Mouse (Mus musculus): ENCODE measurements at regions not wholly inside any gene's neighbourhood (a gene's known extent, or its start where the extent isn't known, plus 50 kb on each side); places are given as distances from the start of the nearest gene placed in this dataset.

DNA sequence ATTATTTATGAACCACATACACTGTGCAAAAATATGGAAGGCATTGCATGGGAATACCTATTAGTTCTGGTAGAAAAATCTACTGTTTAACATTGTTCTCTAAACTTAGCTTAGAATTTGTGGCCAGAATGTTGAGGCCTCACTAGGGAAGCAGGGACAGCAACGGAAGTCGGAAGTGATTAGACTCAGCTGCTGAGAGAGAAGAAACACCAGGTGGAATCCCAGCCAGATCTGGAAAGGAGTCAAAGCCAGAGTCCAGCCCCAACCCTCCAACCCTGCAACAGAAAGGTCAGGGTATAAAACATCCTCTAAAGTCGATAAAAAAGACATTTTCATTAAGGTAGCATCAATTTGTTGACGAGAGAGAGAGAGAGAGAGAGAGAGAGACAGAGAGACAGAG, 258.9 kb downstream of the Pou4f1 start:
- Histone ChIP-seq H3K36me3 (ENCODE audit: control insufficient read depth, insufficient read depth, low read length) (no peaks in the 10 kb centered on the region), H3K27ac (ENCODE audit: insufficient read depth, low read depth, low read length) (no peak overlapping the region), H3K27me3 (ENCODE audit: control insufficient read depth, insufficient read depth, low read length) (no peaks in the 10 kb centered on the region), H3K4me1 (ENCODE audit: control insufficient read depth, insufficient read depth, insufficient read length, low read length) (no peaks in the 10 kb centered on the region), H3K4me3 (ENCODE audit: low read depth, low read length) (no peak overlapping the region)
- TF ChIP-seq POLR2A (IDR thresholded peaks at IDR 0.05; ENCODE audit: low read depth, low read length) = no peak
- TF ChIP-seq CTCF (IDR thresholded peaks at IDR 0.05; ENCODE audit: extremely low read depth, insufficient read length, insufficient replicate concordance, low read depth, low read length) = no peak
- WGBS = 56% methylated on average over 4 of the region's 4 CpGs

- Histone ChIP-seq H3K27ac (ENCODE audit: insufficient read depth, low read depth, low read length) (no peak overlapping the region), H3K4me3 (ENCODE audit: low read depth, low read length) (no peak overlapping the region), H3K4me1 (ENCODE audit: control insufficient read depth, insufficient read depth, insufficient read length, low read length) (no peaks in the 10 kb centered on the region), H3K36me3 (ENCODE audit: control insufficient read depth, insufficient read depth, low read length) (no peaks in the 10 kb centered on the region), H3K27me3 (ENCODE audit: control insufficient read depth, insufficient read depth, low read length) (no peaks in the 10 kb centered on the region)
- 75% methylated on average over 7 of the region's 7 CpGs for WGBS
- no peak for TF ChIP-seq POLR2A (IDR thresholded peaks at IDR 0.05; ENCODE audit: low read depth, low read length)
- no peak for TF ChIP-seq CTCF (IDR thresholded peaks at IDR 0.05; ENCODE audit: extremely low read depth, insufficient read length, insufficient replicate concordance, low read depth, low read length)
Measured at GRCm38 (mm10) chr14:104208040-104208816, 259.6 kb downstream of the Pou4f1 start.

DNA sequence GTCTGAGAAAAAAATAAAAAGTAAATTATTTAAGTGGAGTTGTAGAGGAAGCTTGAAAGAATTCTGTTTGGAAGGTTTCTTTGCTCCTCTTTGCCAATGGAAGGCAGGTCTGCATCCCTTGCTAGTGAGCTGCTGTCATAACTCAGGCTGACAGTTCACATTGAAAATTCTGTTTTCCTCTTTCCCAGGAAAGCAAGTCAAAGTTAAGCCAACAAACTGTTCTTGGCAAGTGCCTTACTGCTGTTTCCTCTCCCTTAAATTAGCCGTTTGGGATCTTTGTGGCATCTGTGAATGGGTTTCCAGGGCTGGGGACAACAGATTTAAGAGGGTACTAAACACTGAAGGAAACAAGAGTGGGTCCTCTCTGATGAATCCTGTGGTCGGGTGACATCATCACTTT, 261.2 kb downstream of the Pou4f1 start:
- TF ChIP-seq POLR2A (IDR thresholded peaks at IDR 0.05; ENCODE audit: low read depth, low read length) (no peak), CTCF (IDR thresholded peaks at IDR 0.05; ENCODE audit: extremely low read depth, insufficient read length, insufficient replicate concordance, low read depth, low read length) (no peak)
- WGBS = 39% methylated on average over 2 of the region's 2 CpGs
- Histone ChIP-seq H3K4me3 (ENCODE audit: low read depth, low read length) (no peak overlapping the region), H3K27me3 (ENCODE audit: control insufficient read depth, insufficient read depth, low read length) (no peaks in the 10 kb centered on the region), H3K4me1 (ENCODE audit: control insufficient read depth, insufficient read depth, insufficient read length, low read length) (no peaks in the 10 kb centered on the region), H3K36me3 (ENCODE audit: control insufficient read depth, insufficient read depth, low read length) (no peaks in the 10 kb centered on the region), H3K27ac (ENCODE audit: insufficient read depth, low read depth, low read length) (no peak overlapping the region)

DNA sequence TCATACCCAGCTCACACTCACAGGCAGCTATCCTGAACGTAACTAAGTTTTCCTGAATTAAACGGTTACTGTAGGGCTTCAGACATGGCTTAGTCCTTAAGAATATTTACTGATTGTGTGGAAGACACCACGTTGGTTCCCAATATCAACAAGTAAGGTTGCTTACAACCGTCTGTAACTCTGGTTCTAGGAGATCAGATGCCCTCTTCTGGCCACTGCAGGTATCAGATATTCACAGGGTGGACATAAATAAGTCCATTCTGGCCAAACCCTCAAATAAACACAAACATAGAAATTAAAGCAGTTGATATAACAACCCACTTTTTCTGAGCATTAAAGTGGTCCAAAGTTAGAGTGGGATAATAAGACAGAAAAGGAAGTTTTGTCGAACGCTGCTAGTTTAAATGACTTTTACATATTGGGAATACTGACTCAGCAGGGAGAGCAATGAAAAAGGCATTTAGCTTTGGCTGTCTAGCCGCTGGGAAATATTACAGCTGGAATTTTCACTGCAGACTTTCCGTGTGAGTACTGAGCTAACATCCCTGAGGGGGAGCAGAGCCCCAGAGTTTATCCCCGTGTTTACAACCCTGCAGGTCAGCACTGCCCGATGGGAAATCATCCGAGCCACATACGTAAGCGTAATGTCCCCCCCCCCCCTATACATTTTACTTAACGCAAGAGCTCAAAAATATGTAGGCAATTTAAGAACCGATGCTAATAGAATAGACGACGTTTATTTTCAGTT, 264.4 kb downstream of the Pou4f1 start:
- Histone ChIP-seq H3K4me1 (ENCODE audit: control insufficient read depth, insufficient read depth, insufficient read length, low read length) (no peaks in the 10 kb centered on the region), H3K36me3 (ENCODE audit: control insufficient read depth, insufficient read depth, low read length) (no peaks in the 10 kb centered on the region), H3K4me3 (ENCODE audit: low read depth, low read length) (no peak overlapping the region), H3K27me3 (ENCODE audit: control insufficient read depth, insufficient read depth, low read length) (no peaks in the 10 kb centered on the region), H3K27ac (ENCODE audit: insufficient read depth, low read depth, low read length) (no peak overlapping the region)
- 68% methylated on average over 17 of the region's 17 CpGs for WGBS
- no peak for TF ChIP-seq CTCF (IDR thresholded peaks at IDR 0.05; ENCODE audit: extremely low read depth, insufficient read length, insufficient replicate concordance, low read depth, low read length)
- no peak for TF ChIP-seq POLR2A (IDR thresholded peaks at IDR 0.05; ENCODE audit: low read depth, low read length)

DNA sequence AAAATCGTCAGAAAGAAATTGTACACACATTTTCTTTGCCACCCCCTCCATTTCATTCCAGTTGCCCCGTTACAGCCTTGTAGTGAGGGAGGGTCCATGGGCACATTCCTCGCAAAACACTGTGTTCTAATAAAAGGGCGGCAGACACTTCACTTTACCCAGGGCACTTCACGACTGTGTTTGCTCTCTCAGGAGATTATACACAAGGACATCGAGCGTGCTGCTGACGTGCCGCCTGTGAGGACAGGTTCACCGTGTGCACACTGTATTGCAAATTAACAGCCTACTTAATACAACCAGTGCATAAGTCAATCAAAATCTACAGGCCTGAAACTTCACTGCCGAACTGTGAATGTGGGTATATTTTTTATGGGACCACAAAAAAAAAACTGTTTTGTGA, 274.6 kb downstream of the Pou4f1 start:
- H3K36me3 ChIP-seq (ENCODE audit: control insufficient read depth, insufficient read depth, low read length) = no peaks in the 10 kb centered on the region
- TF ChIP-seq CTCF (IDR thresholded peaks at IDR 0.05; ENCODE audit: extremely low read depth, insufficient read length, insufficient replicate concordance, low read depth, low read length) = no peak
- no peak for TF ChIP-seq POLR2A (IDR thresholded peaks at IDR 0.05; ENCODE audit: low read depth, low read length)
- WGBS = 51% methylated on average over 11 of the region's 11 CpGs
- no peaks in the 10 kb centered on the region for H3K27me3 ChIP-seq (ENCODE audit: control insufficient read depth, insufficient read depth, low read length)
- no peak overlapping the region for H3K27ac ChIP-seq (ENCODE audit: insufficient read depth, low read depth, low read length)
- no peak overlapping the region for H3K4me3 ChIP-seq (ENCODE audit: low read depth, low read length)
- no peaks in the 10 kb centered on the region for H3K4me1 ChIP-seq (ENCODE audit: control insufficient read depth, insufficient read depth, insufficient read length, low read length)

GRCm38 (mm10) chr14:104175122-104175521, 292.7 kb downstream of the Pou4f1 start:
- Histone ChIP-seq H3K4me3 (ENCODE audit: low read depth, low read length) (no peak overlapping the region), H3K27ac (ENCODE audit: insufficient read depth, low read depth, low read length) (no peak overlapping the region), H3K36me3 (ENCODE audit: control insufficient read depth, insufficient read depth, low read length) (no peaks in the 10 kb centered on the region), H3K27me3 (ENCODE audit: control insufficient read depth, insufficient read depth, low read length) (no peaks in the 10 kb centered on the region), H3K4me1 (ENCODE audit: control insufficient read depth, insufficient read depth, insufficient read length, low read length) (no peaks in the 10 kb centered on the region)
- TF ChIP-seq POLR2A (IDR thresholded peaks at IDR 0.05; ENCODE audit: low read depth, low read length) = no peak
- no peak for TF ChIP-seq CTCF (IDR thresholded peaks at IDR 0.05; ENCODE audit: extremely low read depth, insufficient read length, insufficient replicate concordance, low read depth, low read length)

GRCm38 (mm10) chr14:104146841-104147240, 302.6 kb upstream of the Ednrb start:
- H3K27me3 ChIP-seq (ENCODE audit: control insufficient read depth, insufficient read depth, low read length) = no peaks in the 10 kb centered on the region
- no peaks in the 10 kb centered on the region for H3K36me3 ChIP-seq (ENCODE audit: control insufficient read depth, insufficient read depth, low read length)
- TF ChIP-seq POLR2A (IDR thresholded peaks at IDR 0.05; ENCODE audit: low read depth, low read length) (no peak), CTCF (IDR thresholded peaks at IDR 0.05; ENCODE audit: extremely low read depth, insufficient read length, insufficient replicate concordance, low read depth, low read length) (no peak)
- WGBS = 55% methylated on average over 5 of the region's 5 CpGs
- no peak overlapping the region for H3K4me3 ChIP-seq (ENCODE audit: low read depth, low read length)
- no peaks in the 10 kb centered on the region for H3K4me1 ChIP-seq (ENCODE audit: control insufficient read depth, insufficient read depth, insufficient read length, low read length)
- no peak overlapping the region for H3K27ac ChIP-seq (ENCODE audit: insufficient read depth, low read depth, low read length)
